Mouse (Mus musculus): ENCODE measurements around the gene Khdrbs2.
"Not testable (repeated sequence)": the region's sequence is repeated elsewhere in the genome, so short reads cannot be mapped to it uniquely, and the experiment has no call there.

The Khdrbs2 gene

GRCm38 (mm10) chr1:32463103-32463516, 290.6 kb downstream of the Khdrbs2 start:
- no peak for DNase-seq (ENCODE audit: low read depth, low spot score)

GRCm38 (mm10) chr1:32471022-32471421, 298.5 kb downstream of the Khdrbs2 start:
- DNase-seq (ENCODE audit: low read depth, low spot score): no peak

- DNase-seq (ENCODE audit: low read depth, low spot score): no peak
Observed at GRCm38 (mm10) chr1:32471502-32472214, 299.1 kb downstream of the Khdrbs2 start.

GRCm38 (mm10) chr1:32487944-32488343, 315.4 kb downstream of the Khdrbs2 start:
- DNase-seq (ENCODE audit: low read depth, low spot score): no peak

GRCm38 (mm10) chr1:32503381-32503780, 330.9 kb downstream of the Khdrbs2 start:
- DNase-seq (ENCODE audit: low read depth, low spot score): no peak

GRCm38 (mm10) chr1:32547194-32547593, 374.7 kb downstream of the Khdrbs2 start, which contains the start of gene Gm5415:
Gene Gm5415, minus strand, starts transcription at chr1:32547294.
- DNase-seq (ENCODE audit: low read depth, low spot score): not testable (repeated sequence)

GRCm38 (mm10) chr1:32553459-32553858, 380.9 kb downstream of the Khdrbs2 start:
- DNase-seq (ENCODE audit: low read depth, low spot score): no peak

GRCm38 (mm10) chr1:32553925-32554324, 381.4 kb downstream of the Khdrbs2 start:
- no peak for DNase-seq (ENCODE audit: low read depth, low spot score)

GRCm38 (mm10) chr1:32568901-32569300, 396.4 kb downstream of the Khdrbs2 start:
- no peak for DNase-seq (ENCODE audit: low read depth, low spot score)

GRCm38 (mm10) chr1:32626060-32626459, 453.5 kb downstream of the Khdrbs2 start:
- no peak for DNase-seq (ENCODE audit: low read depth, low spot score)

GRCm38 (mm10) chr1:32632415-32633354, 460.2 kb downstream of the Khdrbs2 start:
- no peak for DNase-seq (ENCODE audit: low read depth, low spot score)

GRCm38 (mm10) chr1:32633404-32633803, 460.9 kb downstream of the Khdrbs2 start:
- DNase-seq (ENCODE audit: low read depth, low spot score): no peak

- DNase-seq (ENCODE audit: low read depth, low spot score): no peak
Observed at GRCm38 (mm10) chr1:32639118-32639517, 466.6 kb downstream of the Khdrbs2 start.

- DNase-seq (ENCODE audit: low read depth, low spot score): no peak
Observed at GRCm38 (mm10) chr1:32649647-32650209, 477.2 kb downstream of the Khdrbs2 start.

- no peak for DNase-seq (ENCODE audit: low read depth, low spot score)
Observed at GRCm38 (mm10) chr1:32693806-32694205, 521.3 kb downstream of the Khdrbs2 start.

- peak; percentile 2 for DNase-seq (ENCODE audit: low read depth, low spot score)
Observed at GRCm38 (mm10) chr1:32700132-32700531, 527.6 kb downstream of the Khdrbs2 start.

GRCm38 (mm10) chr1:32701267-32701666, 528.8 kb downstream of the Khdrbs2 start:
- no peak for DNase-seq (ENCODE audit: low read depth, low spot score)
